Mouse (Mus musculus): ENCODE measurements around the gene Gm17490. TPM values are rescaled to one million over a fixed set of nuclear protein-coding genes. Genes with fewer than 3 reads are reported as not detected.

The Gm17490 gene
- polyA plus RNA-seq (2012; rRNA removed): not detected in 2 replicates

DNA sequence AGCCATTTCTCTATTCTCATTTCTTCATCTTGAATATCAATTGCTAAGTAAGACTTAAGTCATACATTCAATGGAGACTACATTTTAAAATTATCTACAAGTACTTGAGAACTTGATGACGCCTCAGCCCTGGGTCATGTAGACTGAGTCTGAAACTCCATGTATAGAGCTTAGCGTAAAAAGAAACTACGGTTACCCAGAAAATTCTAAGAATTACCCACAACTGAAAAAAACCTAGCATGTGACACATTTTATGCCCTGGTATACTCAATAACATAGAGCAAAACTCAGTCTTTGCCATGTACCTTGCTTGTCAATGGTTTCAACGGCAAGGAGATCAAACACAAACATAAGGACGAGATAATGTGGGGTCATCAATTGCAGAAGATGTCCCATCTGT lies at the start of gene Gm17490:
TSS of gene Gm17490 (minus strand) at position 375 of the 400 bp plus-strand sequence.

GRCm38 (mm10) chr2:11642451-11642941 lies 16.4 kb upstream of the Gm17490 start, which contains the start of gene Il2ra:
Gene Il2ra (plus strand): TSS chr2:11642807.

DNA sequence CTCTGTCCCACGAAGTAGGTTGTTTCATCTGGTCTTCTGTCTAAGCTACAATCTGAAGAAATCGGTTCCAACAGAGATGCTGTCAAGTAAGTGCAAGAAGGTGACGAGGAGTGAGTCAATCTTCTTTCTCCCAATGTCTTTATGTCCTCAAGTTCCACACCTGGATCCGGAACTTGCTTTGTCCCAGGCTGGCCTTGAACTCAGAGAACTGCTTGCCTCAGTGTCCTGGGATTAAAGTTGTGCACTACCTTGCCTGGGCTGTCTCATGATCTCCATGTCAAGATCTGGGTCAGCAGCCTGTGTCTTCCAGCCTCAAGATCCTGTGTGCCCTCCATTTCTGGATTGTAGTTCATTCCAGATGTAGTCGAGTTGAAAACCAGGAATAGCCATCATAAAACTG lies 22.0 kb downstream of the Gm17490 start, which contains the start of gene Rbm17:
TSS of gene Rbm17 (minus strand) at position 101 of the 400 bp plus-strand sequence.

Other genes with a start within 250 kb of the Gm17490 start
- 51.4 and 58.6 TPM in 2 replicates for gene Pfkfb3, start 72.2 kb downstream of the Gm17490 start, polyA plus RNA-seq (2012; rRNA removed)
- 144 and 153 TPM in 2 replicates for gene Rbm17, start 22.1 kb downstream of the Gm17490 start, polyA plus RNA-seq (2012; rRNA removed)
- 0.07 TPM in 1 of 2 replicates, not detected in the other for gene Il2ra, start 16.5 kb upstream of the Gm17490 start, polyA plus RNA-seq (2012; rRNA removed)
- 1.2 and 1.6 TPM in 2 replicates for gene Il15ra, start 79.0 kb upstream of the Gm17490 start, polyA plus RNA-seq (2012; rRNA removed)
- gene Fbh1, start 151.3 kb upstream of the Gm17490 start, polyA plus RNA-seq (2012; rRNA removed): 90.4 and 96.9 TPM in 2 replicates
- gene Ankrd16, start 151.6 kb upstream of the Gm17490 start, polyA plus RNA-seq (2012; rRNA removed): 135 TPM in 2 replicates

Measured in central nervous system, embryonic 18 days (tissue).